Mouse (Mus musculus) embryonic fibroblast, embryonic 13.5 days (primary cell): ENCODE data around the gene Rab11fip3. TPM values are rescaled to one million over a fixed set of nuclear protein-coding genes. Genes with fewer than 3 reads are reported as not detected.

Experiments used
- H3K27ac ChIP-seq: 2 replicates; pipeline ENCODE4 v1.5.1; 2012; ENCODE audit warnings: low read length, control low read depth, inconsistent platforms; ENCODE audit not compliant: insufficient read depth
- H3K4me1 ChIP-seq: 2 replicates; pipeline ENCODE4 v1.6.1; 2011; ENCODE audit warnings: low read length; ENCODE audit not compliant: control insufficient read depth, insufficient read depth
- H3K4me3 ChIP-seq: 2 replicates; pipeline ENCODE4 v1.5.1; 2011; ENCODE audit warnings: mild to moderate bottlenecking, control low read depth, low read length; ENCODE audit not compliant: insufficient read depth
- CTCF ChIP-seq: IDR thresholded peaks from 2 replicates; pipeline ENCODE4 v1.5.1; 2011; ENCODE audit warnings: mild to moderate bottlenecking, control low read depth, low read length, moderate library complexity, borderline replicate concordance; ENCODE audit not compliant: insufficient read depth
- POLR2A ChIP-seq: IDR thresholded peaks from 2 replicates; pipeline ENCODE4 v1.6.1; 2011; ENCODE audit warnings: low read depth, mild to moderate bottlenecking, control low read depth, low read length, moderate library complexity
- polyA plus RNA-seq: library from polyadenylated mRNA; stranded (reverse); fragments of >200 nt; gene quantifications from 2 replicates; pipeline ENCODE4 v1.2.4, GENCODE M21; 2011; ENCODE audit warnings: low read depth; ENCODE audit not compliant: missing spikeins, insufficient read length

Rab11fip3 gene
- polyA plus RNA-seq, 1 experiment, result 22.6 TPM

- H3K4me1 ChIP-seq, result no peaks in the 10 kb centered on the region
- no peak overlapping the region for H3K27ac ChIP-seq
- TF ChIP-seq CTCF (no peak), POLR2A (no peak)
- H3K4me3 ChIP-seq, result no peak overlapping the region
Measured at GRCm38 (mm10) chr17:26005731-26006450, 63.5 kb downstream of the Rab11fip3 start.

- Histone ChIP-seq H3K27ac (no peak overlapping the region), H3K4me3 (no peak overlapping the region), H3K4me1 (no peaks in the 10 kb centered on the region)
- TF ChIP-seq POLR2A, result no peak
- TF ChIP-seq CTCF, result no peak
Measured at GRCm38 (mm10) chr17:26004711-26005110, 64.6 kb downstream of the Rab11fip3 start.

- TF ChIP-seq POLR2A (no peak), CTCF (no peak)
- no peak overlapping the region for H3K27ac ChIP-seq
- H3K4me3 ChIP-seq, result no peak overlapping the region
- no peaks in the 10 kb centered on the region for H3K4me1 ChIP-seq
Measured at GRCm38 (mm10) chr17:26003864-26004263, 65.5 kb downstream of the Rab11fip3 start.

GRCm38 (mm10) chr17:25998425-25998824 is 70.9 kb downstream of the Rab11fip3 start:
- no peak overlapping the region for H3K27ac ChIP-seq
- no peak for TF ChIP-seq CTCF
- no peak for TF ChIP-seq POLR2A
- no peaks in the 10 kb centered on the region for H3K4me1 ChIP-seq
- no peak overlapping the region for H3K4me3 ChIP-seq

- H3K4me1 ChIP-seq, result no peaks in the 10 kb centered on the region
- H3K4me3 ChIP-seq, result no peak overlapping the region
- no peak overlapping the region for H3K27ac ChIP-seq
- TF ChIP-seq POLR2A (no peak), CTCF (no peak)
Measured at GRCm38 (mm10) chr17:25993489-25993888, 75.9 kb downstream of the Rab11fip3 start.

GRCm38 (mm10) chr17:25992274-25992673 is 77.1 kb downstream of the Rab11fip3 start:
- Histone ChIP-seq H3K27ac (no peak overlapping the region), H3K4me3 (no peak overlapping the region), H3K4me1 (no peaks in the 10 kb centered on the region)
- TF ChIP-seq CTCF (no peak), POLR2A (no peak)

- TF ChIP-seq CTCF, result no peak
- TF ChIP-seq POLR2A, result no peak
- Histone ChIP-seq H3K4me3 (no peak overlapping the region), H3K27ac (no peak overlapping the region), H3K4me1 (no peaks in the 10 kb centered on the region)
Measured at GRCm38 (mm10) chr17:25990331-25990730, 79.0 kb downstream of the Rab11fip3 start.

- H3K4me1 ChIP-seq, result peaks cover 8% of the 10 kb centered on the region; the same call in 1 of the 2 replicates
- H3K27ac ChIP-seq, result peak within 1 kb of the TSS; percentile 71
- H3K4me3 ChIP-seq, result peak within 1 kb of the TSS; percentile 82
- TF ChIP-seq POLR2A (peak; percentile 78), CTCF (no peak)
Measured at GRCm38 (mm10) chr17:25985306-25986294, 83.8 kb downstream of the Rab11fip3 start, which contains the start of gene Capn15. Gene Capn15, minus strand, starts transcription at chr17:25985796.

- Histone ChIP-seq H3K4me3 (peak overlapping the region; percentile 82), H3K4me1 (peaks cover 8% of the 10 kb centered on the region; the same call in 1 of the 2 replicates), H3K27ac (peak overlapping the region; percentile 71; the same call in 1 of the 2 replicates)
- no peak for TF ChIP-seq POLR2A
Measured at GRCm38 (mm10) chr17:25984556-25985305, 84.6 kb downstream of the Rab11fip3 start.
